Mouse (Mus musculus) c-Kit-positive CD71-negative TER-119-negative erythroid progenitor cells, embryonic 14.5 days (primary cell): ENCODE data around the gene Map6.

ENCODE experiments used
- DNase-seq: peaks from one replicate; pipeline ENCODE4 v3.0.0-alpha.2; 2013; ENCODE audit warnings: low read depth

Gene Map6

GRCm38 (mm10) chr7:99314565-99314964, 47.3 kb downstream of the Map6 start:
- DNase-seq = no peak

GRCm38 (mm10) chr7:99316207-99316606, 49.0 kb downstream of the Map6 start:
- no peak for DNase-seq

- DNase-seq = no peak
These were observed 50.2 kb downstream of the Map6 start for GRCm38 (mm10) chr7:99317475-99317874.

GRCm38 (mm10) chr7:99320524-99320923, 53.3 kb downstream of the Map6 start:
- no peak for DNase-seq

- DNase-seq = no peak
These were observed 55.6 kb downstream of the Map6 start for GRCm38 (mm10) chr7:99322691-99323320.

GRCm38 (mm10) chr7:99323321-99323700, 56.1 kb downstream of the Map6 start:
- no peak for DNase-seq

- no peak for DNase-seq
These were observed 57.6 kb downstream of the Map6 start for GRCm38 (mm10) chr7:99324810-99325209.

- DNase-seq = no peak
These were observed 58.9 kb downstream of the Map6 start for GRCm38 (mm10) chr7:99326128-99326527.

GRCm38 (mm10) chr7:99328847-99329246, 61.6 kb downstream of the Map6 start:
- DNase-seq = no peak

GRCm38 (mm10) chr7:99330012-99330411, 62.8 kb downstream of the Map6 start:
- no peak for DNase-seq

- DNase-seq = peak; percentile 67
These were observed 65.7 kb downstream of the Map6 start for GRCm38 (mm10) chr7:99332774-99333480.

- no peak for DNase-seq
These were observed 73.5 kb downstream of the Map6 start for GRCm38 (mm10) chr7:99340736-99341135.

- DNase-seq = no peak
These were observed 76.3 kb downstream of the Map6 start for GRCm38 (mm10) chr7:99343577-99343976.

- DNase-seq = no peak
These were observed 80.0 kb downstream of the Map6 start for GRCm38 (mm10) chr7:99347268-99347667.

- DNase-seq = no peak
These were observed 81.6 kb downstream of the Map6 start for GRCm38 (mm10) chr7:99348883-99349282.

GRCm38 (mm10) chr7:99349782-99350720, 82.8 kb downstream of the Map6 start:
- DNase-seq = no peak

GRCm38 (mm10) chr7:99351104-99351801, 84.0 kb downstream of the Map6 start:
- DNase-seq = no peak

- DNase-seq = no peak
These were observed 84.7 kb downstream of the Map6 start for GRCm38 (mm10) chr7:99351802-99352517.

GRCm38 (mm10) chr7:99352526-99353400, 85.5 kb downstream of the Map6 start, which contains the start of gene Serpinh1:
Serpinh1 (minus strand) TSS chr7:99353239.
- no peak for DNase-seq

- no peak for DNase-seq
These were observed 88.5 kb downstream of the Map6 start for GRCm38 (mm10) chr7:99355731-99356131.
